15 mouse cellular contexts compared by ENCODE assay signal in genomic region chr11:29040817-29041216, GRCm38 (mm10).
A peak's percentile ranks its signal among the peaks of the same experiment; 100 is the strongest.
DNase-seq lines count a peak whose midpoint lies in the region; ATAC-seq lines count a peak whose summit lies in the region.
"Had no signal": no experiment of that assay in that cellular context is flagged by ENCODE, and none has a peak within 500 bp of the region (broad histone marks: within the 10 kb centered on the region; RNA-seq: fewer than 3 reads in every experiment).

No protein-coding gene starts in this region.

- DNase-seq in embryo, embryonic 10 days (ENCODE audit: low spot score): peak; percentile 26
- DNase-seq in embryo, embryonic 9.5 days (ENCODE audit: extremely low spot score): no peak
- peak; percentile 4 for DNase-seq in kidney, adult 9 months
- no peak for DNase-seq in kidney, postnatal 10 days
- DNase-seq in midbrain, embryonic 14.5 days: peak; percentile 15
- peak; percentile 6 for DNase-seq in retina, postnatal 1 day
- DNase-seq in spleen, adult 18-20 months: no peak
- DNase-seq: adrenal gland, adult 2 months; B cell, adult 2 months had no signal

- no peaks in the 10 kb centered on the region for H3K27me3 ChIP-seq in midbrain, embryonic 14.5 days (ENCODE audit: control insufficient read depth, insufficient read depth, low read length)
- H3K27me3 ChIP-seq in midbrain, embryonic 13.5 days: no peaks in the 10 kb centered on the region
- H3K27me3 ChIP-seq: embryonic facial prominence, embryonic 15.5 days; neural tube, embryonic 12.5 days had no signal

- H3K9ac ChIP-seq in midbrain, embryonic 14.5 days (replicated peaks; ENCODE audit: low read length): no peak overlapping the region
- no peak overlapping the region for H3K9ac ChIP-seq in midbrain, embryonic 13.5 days (replicated peaks)
- H3K9ac ChIP-seq: embryonic facial prominence, embryonic 15.5 days; liver, embryonic 14.5 days; neural tube, embryonic 12.5 days had no signal

- no peak overlapping the region for H3K27ac ChIP-seq in midbrain, embryonic 14.5 days (replicated peaks; ENCODE audit: low read depth, low read length)
- no peak overlapping the region for H3K27ac ChIP-seq in midbrain, embryonic 13.5 days
- H3K27ac ChIP-seq: embryonic facial prominence, embryonic 15.5 days; heart, embryonic 10.5 days; liver, embryonic 14.5 days; neural tube, embryonic 12.5 days had no signal

- no peak overlapping the region for H3K4me3 ChIP-seq in midbrain, embryonic 14.5 days (replicated peaks; ENCODE audit: low read depth, low read length)
- H3K4me3 ChIP-seq in midbrain, embryonic 13.5 days (replicated peaks): no peak overlapping the region
- H3K4me3 ChIP-seq: embryonic facial prominence, embryonic 15.5 days; heart, embryonic 10.5 days; neural tube, embryonic 12.5 days had no signal

- no peaks in the 10 kb centered on the region for H3K4me1 ChIP-seq in midbrain, embryonic 14.5 days (ENCODE audit: control insufficient read depth, insufficient read depth, low read length)
- no peaks in the 10 kb centered on the region for H3K4me1 ChIP-seq in midbrain, embryonic 13.5 days (replicated peaks)
- H3K4me1 ChIP-seq: embryonic facial prominence, embryonic 15.5 days; heart, embryonic 10.5 days; neural tube, embryonic 12.5 days had no signal

- H3K36me3 ChIP-seq in midbrain, embryonic 14.5 days (ENCODE audit: control insufficient read depth, insufficient read depth, low read length): no peaks in the 10 kb centered on the region
- no peaks in the 10 kb centered on the region for H3K36me3 ChIP-seq in midbrain, embryonic 13.5 days
- H3K36me3 ChIP-seq: embryonic facial prominence, embryonic 15.5 days; heart, embryonic 10.5 days; neural tube, embryonic 12.5 days had no signal

- H3K4me2 ChIP-seq in midbrain, embryonic 14.5 days (ENCODE audit: low read length): no peak overlapping the region
- no peak overlapping the region for H3K4me2 ChIP-seq in midbrain, embryonic 13.5 days (replicated peaks)
- H3K4me2 ChIP-seq: embryonic facial prominence, embryonic 15.5 days; midbrain, embryonic 11.5 days; neural tube, embryonic 12.5 days had no signal

- ATAC-seq in midbrain, embryonic 14.5 days (ENCODE audit: low FRiP score, low TSS enrichment): no peak
- no peak for ATAC-seq in midbrain, embryonic 13.5 days

- no peaks in the 10 kb centered on the region for H3K9me3 ChIP-seq in midbrain, embryonic 14.5 days (ENCODE audit: control insufficient read depth, low read length)
- H3K9me3 ChIP-seq in midbrain, embryonic 13.5 days: no peaks in the 10 kb centered on the region
- H3K9me3 ChIP-seq: embryonic facial prominence, embryonic 15.5 days; heart, embryonic 10.5 days; neural tube, embryonic 12.5 days had no signal

Comparison
In these comparisons a context has a peak if more than half of its experiments do, and no peak if none do; other contexts are left out.
1. DNase-seq: peak in embryo, embryonic 10 days (single experiment), kidney, adult 9 months (single experiment), midbrain, embryonic 14.5 days (single experiment) and retina, postnatal 1 day (single experiment); none in embryo, embryonic 9.5 days (single experiment), kidney, postnatal 10 days (single experiment) and spleen, adult 18-20 months (0 of 2).